Mouse (Mus musculus) colon, adult 2 months (tissue): ENCODE measurements around the gene AK157302. TPM values are rescaled to one million over a fixed set of nuclear protein-coding genes. Genes with fewer than 3 reads are reported as not detected.

ENCODE experiments used
- polyA plus RNA-seq: library from polyadenylated mRNA; depleted of rRNA; stranded (reverse); fragments of >200 nt; gene quantifications from 2 replicates; pipeline ENCODE4 v1.2.3, GENCODE M21; 2012; rRNA removed

Gene AK157302
- polyA plus RNA-seq: 0.09 and 0.13 TPM in 2 replicates

GRCm38 (mm10) chr13:21495080-21495479, at the start of gene AK157302:
TSS of gene AK157302 (plus strand) at chr13:21495223.

GRCm38 (mm10) chr13:21453449-21453848, 41.6 kb upstream of the AK157302 start, which contains the start of gene Zscan26:
TSS of gene Zscan26 (minus strand) at chr13:21453730.

GRCm38 (mm10) chr13:21468061-21469019, 26.7 kb upstream of the AK157302 start, which contains the start of gene Nkapl:
TSS of gene Nkapl (minus strand) at chr13:21468509.

GRCm38 (mm10) chr13:21478759-21479670, 16.0 kb upstream of the AK157302 start, which contains the start of the genes Zkscan4 and Gm10065:
TSS of gene Zkscan4 (plus strand) at chr13:21478907.
TSS of gene Gm10065 (minus strand) at chr13:21479441.

GRCm38 (mm10) chr13:21501182-21501581, 6.2 kb downstream of the AK157302 start, which contains the start of gene Gm11273:
TSS of gene Gm11273 (minus strand) at chr13:21501418.

GRCm38 (mm10) chr13:21530781-21531201, 35.8 kb downstream of the AK157302 start, which contains the start of gene Zkscan8:
TSS of gene Zkscan8 (minus strand) at chr13:21531120.

GRCm38 (mm10) chr13:21542708-21543107, 47.7 kb downstream of the AK157302 start, which contains the start of gene Olfr1366:
TSS of gene Olfr1366 (minus strand) at chr13:21542808.

Other genes starting within 250 kb of the AK157302 start
- gene Gpx5, start 202.5 kb upstream of the AK157302 start, polyA plus RNA-seq: not detected in 2 replicates
- not detected in 2 replicates for gene Gpx6, start 183.1 kb upstream of the AK157302 start, polyA plus RNA-seq
- gene Olfr1367, start 148.3 kb upstream of the AK157302 start, polyA plus RNA-seq: not detected in 2 replicates
- gene Zscan12, start 132.4 kb upstream of the AK157302 start, polyA plus RNA-seq: 0.37 and 0.41 TPM in 2 replicates
- gene Zkscan3, start 92.5 kb upstream of the AK157302 start, polyA plus RNA-seq: 17.4 and 19.1 TPM in 2 replicates
- gene Pgbd1, start 54.2 kb upstream of the AK157302 start, polyA plus RNA-seq: 0.19 and 0.25 TPM in 2 replicates
- gene Zscan26, start 41.5 kb upstream of the AK157302 start, polyA plus RNA-seq: 5.5 and 6.3 TPM in 2 replicates
- gene Nkapl, start 26.7 kb upstream of the AK157302 start, polyA plus RNA-seq: 0.24 and 0.31 TPM in 2 replicates
- gene Zkscan4, start 16.3 kb upstream of the AK157302 start, polyA plus RNA-seq: 0.27 and 0.69 TPM in 2 replicates
- not detected in 2 replicates for gene Gm10065, start 15.8 kb upstream of the AK157302 start, polyA plus RNA-seq
- gene Gm11273, start 6.2 kb downstream of the AK157302 start, polyA plus RNA-seq: 18.9 and 28.5 TPM in 2 replicates
- gene Zkscan8, start 35.9 kb downstream of the AK157302 start, polyA plus RNA-seq: 0.98 and 1.7 TPM in 2 replicates
- gene Olfr1366, start 47.6 kb downstream of the AK157302 start, polyA plus RNA-seq: not detected in 2 replicates
- not detected in 2 replicates for gene Olfr1535, start 64.7 kb downstream of the AK157302 start, polyA plus RNA-seq
- not detected in 2 replicates for gene Olfr1364, start 86.5 kb downstream of the AK157302 start, polyA plus RNA-seq
- not detected in 2 replicates for gene Olfr1362, start 118.8 kb downstream of the AK157302 start, polyA plus RNA-seq
- gene Olfr11, start 147.3 kb downstream of the AK157302 start, polyA plus RNA-seq: not detected in 2 replicates
- gene Olfr1361, start 168.2 kb downstream of the AK157302 start, polyA plus RNA-seq: not detected in 2 replicates
- not detected in 2 replicates for gene Olfr1360, start 182.2 kb downstream of the AK157302 start, polyA plus RNA-seq
- not detected in 2 replicates for gene Olfr1359, start 202.9 kb downstream of the AK157302 start, polyA plus RNA-seq
- gene Hist1h2bl, start 220.9 kb downstream of the AK157302 start, polyA plus RNA-seq: 11.8 and 13.4 TPM in 2 replicates
- gene Hist1h2ai, start 221.2 kb downstream of the AK157302 start, polyA plus RNA-seq: 41.0 and 55.3 TPM in 2 replicates
- 40.1 and 49.5 TPM in 2 replicates for gene Hist1h3h, start 222.4 kb downstream of the AK157302 start, polyA plus RNA-seq
- gene Hist1h2bm, start 226.8 kb downstream of the AK157302 start, polyA plus RNA-seq: 4.6 and 5.2 TPM in 2 replicates
- gene Hist1h4j, start 239.8 kb downstream of the AK157302 start, polyA plus RNA-seq: 5.3 and 7.1 TPM in 2 replicates